Mouse (Mus musculus) testis, adult 2 months (tissue): ENCODE measurements around the gene Arhgef28. TPM values are rescaled to one million over a fixed set of nuclear protein-coding genes. Genes with fewer than 3 reads are reported as not detected.
A peak's percentile ranks its signal among the peaks of the same experiment; 100 is the strongest.

Experiments used
- H3K27ac ChIP-seq: fragments of 200-500 bp; 2 replicates; pipeline ENCODE4 v1.5.1; 2012; ENCODE audit warnings: low read depth, low read length; ENCODE audit not compliant: control insufficient read depth, insufficient read depth
- H3K27me3 ChIP-seq: fragments of 200-500 bp; 2 replicates; pipeline ENCODE4 v1.6.1; 2012; ENCODE audit warnings: mild to moderate bottlenecking, low read length, moderate library complexity; ENCODE audit not compliant: control insufficient read depth, insufficient read depth
- H3K36me3 ChIP-seq: fragments of 200-500 bp; 2 replicates; pipeline ENCODE4 v1.6.1; 2012; ENCODE audit warnings: mild to moderate bottlenecking, low read length; ENCODE audit not compliant: control insufficient read depth, insufficient read depth
- H3K4me1 ChIP-seq: fragments of 200-500 bp; 2 replicates; pipeline ENCODE4 v1.6.1; 2012; ENCODE audit warnings: low read length; ENCODE audit not compliant: control insufficient read depth, insufficient read depth
- H3K4me3 ChIP-seq: fragments of 200-500 bp; 2 replicates; pipeline ENCODE4 v1.5.1; 2012; ENCODE audit warnings: low read depth, mild to moderate bottlenecking, low read length, moderate library complexity, mixed read lengths; ENCODE audit not compliant: control insufficient read depth
- CTCF ChIP-seq: fragments of 200-500 bp; IDR thresholded peaks from 2 replicates; pipeline ENCODE4 v1.5.1; 2012; ENCODE audit warnings: low read depth, mild to moderate bottlenecking, inconsistent platforms, low read length, moderate library complexity; ENCODE audit not compliant: control insufficient read depth, insufficient read depth, insufficient replicate concordance
- POLR2A ChIP-seq: fragments of 200-500 bp; IDR thresholded peaks from 2 replicates; pipeline ENCODE4 v1.6.1; 2012; ENCODE audit warnings: low read depth, mild to moderate bottlenecking, inconsistent platforms, low read length, moderate library complexity; ENCODE audit not compliant: control insufficient read depth
- polyA plus RNA-seq: library from polyadenylated mRNA; depleted of rRNA; stranded (reverse); fragments of >200 nt; gene quantifications from 2 replicates; pipeline ENCODE4 v1.2.3, GENCODE M21; 2012

Arhgef28 gene
- polyA plus RNA-seq, 1 experiment: 0.67 TPM

- Histone ChIP-seq H3K4me1 (peaks cover 3% of the 10 kb centered on the region; the same call in 1 of the 2 replicates), H3K27me3 (no peaks in the 10 kb centered on the region), H3K4me3 (peak overlapping the region; percentile 62; the same call in 1 of the 2 replicates), H3K27ac (no peak overlapping the region), H3K36me3 (no peaks in the 10 kb centered on the region)
- TF ChIP-seq POLR2A (no peak), CTCF (no peak)
Measured at GRCm38 (mm10) chr13:98206546-98206870, 269 bp upstream of the Arhgef28 start.

- Histone ChIP-seq H3K27ac (no peak overlapping the region), H3K4me1 (peaks cover 3% of the 10 kb centered on the region; the same call in 1 of the 2 replicates), H3K27me3 (no peaks in the 10 kb centered on the region), H3K4me3 (no peak overlapping the region), H3K36me3 (no peaks in the 10 kb centered on the region)
- TF ChIP-seq POLR2A (no peak), CTCF (no peak)
Measured at GRCm38 (mm10) chr13:98205111-98205510, 1.1 kb downstream of the Arhgef28 start.

GRCm38 (mm10) chr13:98204371-98204770 is 1.9 kb downstream of the Arhgef28 start:
- TF ChIP-seq POLR2A: no peak
- no peak for TF ChIP-seq CTCF
- H3K36me3 ChIP-seq: no peaks in the 10 kb centered on the region
- no peaks in the 10 kb centered on the region for H3K27me3 ChIP-seq
- H3K4me1 ChIP-seq: peaks cover 3% of the 10 kb centered on the region; the same call in 1 of the 2 replicates
- no peak overlapping the region for H3K27ac ChIP-seq
- H3K4me3 ChIP-seq: no peak overlapping the region

- Histone ChIP-seq H3K27ac (no peak overlapping the region), H3K4me3 (no peak overlapping the region), H3K36me3 (no peaks in the 10 kb centered on the region), H3K4me1 (peaks cover 3% of the 10 kb centered on the region; the same call in 1 of the 2 replicates), H3K27me3 (no peaks in the 10 kb centered on the region)
- TF ChIP-seq POLR2A: no peak
- TF ChIP-seq CTCF: no peak
Measured at GRCm38 (mm10) chr13:98201436-98201835, 4.8 kb downstream of the Arhgef28 start.

- Histone ChIP-seq H3K36me3 (no peaks in the 10 kb centered on the region), H3K4me3 (no peak overlapping the region), H3K4me1 (no peaks in the 10 kb centered on the region), H3K27me3 (no peaks in the 10 kb centered on the region), H3K27ac (no peak overlapping the region)
- no peak for TF ChIP-seq CTCF
- no peak for TF ChIP-seq POLR2A
Measured at GRCm38 (mm10) chr13:98192596-98192995, 13.6 kb downstream of the Arhgef28 start.

- TF ChIP-seq CTCF (no peak), POLR2A (no peak)
- Histone ChIP-seq H3K36me3 (no peaks in the 10 kb centered on the region), H3K27ac (no peak overlapping the region), H3K27me3 (no peaks in the 10 kb centered on the region), H3K4me3 (no peak overlapping the region), H3K4me1 (no peaks in the 10 kb centered on the region)
Measured at GRCm38 (mm10) chr13:98188500-98188899, 17.7 kb downstream of the Arhgef28 start.

GRCm38 (mm10) chr13:98187904-98188303 is 18.3 kb downstream of the Arhgef28 start:
- Histone ChIP-seq H3K4me1 (no peaks in the 10 kb centered on the region), H3K27ac (no peak overlapping the region), H3K27me3 (no peaks in the 10 kb centered on the region), H3K4me3 (no peak overlapping the region), H3K36me3 (no peaks in the 10 kb centered on the region)
- TF ChIP-seq CTCF (no peak), POLR2A (no peak)

GRCm38 (mm10) chr13:98186179-98186578 is 20.1 kb downstream of the Arhgef28 start:
- Histone ChIP-seq H3K4me3 (no peak overlapping the region), H3K27ac (no peak overlapping the region), H3K4me1 (no peaks in the 10 kb centered on the region), H3K36me3 (no peaks in the 10 kb centered on the region), H3K27me3 (no peaks in the 10 kb centered on the region)
- no peak for TF ChIP-seq POLR2A
- no peak for TF ChIP-seq CTCF
